Mouse (Mus musculus): ENCODE measurements at regions not wholly inside any gene's neighbourhood (a gene's known extent, or its start where the extent isn't known, plus 50 kb on each side); places are given as distances from the start of the nearest gene placed in this dataset.
"Not testable (repeated sequence)": the region's sequence is repeated elsewhere in the genome, so short reads cannot be mapped to it uniquely, and the experiment has no call there.

DNA sequence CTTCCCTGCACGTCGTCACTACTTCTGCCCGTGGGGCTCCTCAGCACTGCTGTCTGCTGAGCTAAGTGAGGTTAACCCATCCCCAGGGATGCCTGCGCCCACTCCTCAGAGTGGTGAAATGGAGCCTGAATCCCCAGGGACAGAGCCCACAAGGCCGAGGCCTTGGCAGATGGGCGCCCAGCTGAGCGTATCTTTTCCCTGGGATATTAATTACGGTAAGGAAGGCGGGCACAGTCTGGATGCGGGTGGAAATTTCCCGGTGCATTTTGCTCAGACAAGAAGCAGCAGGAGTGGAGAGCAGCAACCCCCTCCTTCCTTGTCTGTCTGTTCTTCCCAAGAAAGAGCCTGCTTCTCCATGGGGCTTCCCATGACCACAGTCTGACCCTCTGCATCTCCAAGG, 408.7 kb downstream of the Ptpru start:
- no peak for ATAC-seq (replicated peaks; ENCODE audit: insufficient number of reproducible peaks, low FRiP score, low TSS enrichment, poor library complexity, severe bottlenecking)

DNA sequence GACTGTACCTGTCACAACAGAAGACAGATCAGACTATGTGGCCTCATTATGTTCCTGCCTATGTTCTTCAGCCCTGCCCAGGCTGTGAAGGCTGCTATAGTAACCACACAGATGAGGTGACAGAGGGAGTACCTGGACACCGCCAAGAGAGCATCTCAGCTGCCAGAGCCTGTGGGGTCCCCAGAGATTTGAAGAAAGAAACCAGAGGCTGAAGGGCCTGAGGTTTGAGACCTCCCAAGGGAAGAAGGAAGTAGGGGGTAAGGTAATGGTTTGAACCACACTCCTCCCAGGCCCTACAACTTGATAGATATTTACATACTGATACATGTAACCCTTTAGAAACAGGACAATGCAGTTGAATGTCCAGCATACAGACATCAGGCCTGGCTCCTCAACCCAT, 407.7 kb downstream of the Ptpru start:
- ATAC-seq (replicated peaks; ENCODE audit: insufficient number of reproducible peaks, low FRiP score, low TSS enrichment, poor library complexity, severe bottlenecking), result no peak

- no peak for ATAC-seq (replicated peaks; ENCODE audit: insufficient number of reproducible peaks, low FRiP score, low TSS enrichment, poor library complexity, severe bottlenecking)
Measured at GRCm38 (mm10) chr4:131431188-131431587, 406.9 kb downstream of the Ptpru start.

DNA sequence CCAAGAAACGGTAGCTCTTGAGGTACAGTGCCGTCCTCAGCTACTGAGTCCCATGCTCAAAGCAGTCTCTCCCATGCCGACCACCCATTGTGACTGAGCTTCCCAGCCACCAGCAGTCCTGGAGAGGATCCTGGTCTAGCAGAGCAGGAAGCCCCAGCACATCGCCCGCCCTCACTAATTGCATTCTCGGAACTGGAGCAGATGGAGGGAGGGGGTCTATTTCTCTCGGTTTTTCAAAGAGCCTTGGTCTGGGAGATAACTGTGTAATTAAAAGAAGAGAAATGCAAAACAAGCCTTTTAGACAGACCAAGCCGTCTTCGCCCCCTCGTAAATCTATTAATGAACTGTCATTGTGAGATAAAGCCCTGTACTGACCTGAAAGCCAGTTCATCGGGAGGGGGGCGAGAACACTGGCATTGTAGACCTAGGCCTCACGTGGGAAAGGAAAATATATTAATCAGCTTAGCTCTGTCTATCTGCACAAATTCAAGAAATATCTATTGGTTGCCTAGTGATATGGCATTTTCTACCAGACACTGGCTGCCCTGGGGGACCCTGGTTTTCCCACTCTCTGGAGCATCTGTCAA, 405.4 kb downstream of the Ptpru start:
- no peak for ATAC-seq (replicated peaks; ENCODE audit: insufficient number of reproducible peaks, low FRiP score, low TSS enrichment, poor library complexity, severe bottlenecking)

DNA sequence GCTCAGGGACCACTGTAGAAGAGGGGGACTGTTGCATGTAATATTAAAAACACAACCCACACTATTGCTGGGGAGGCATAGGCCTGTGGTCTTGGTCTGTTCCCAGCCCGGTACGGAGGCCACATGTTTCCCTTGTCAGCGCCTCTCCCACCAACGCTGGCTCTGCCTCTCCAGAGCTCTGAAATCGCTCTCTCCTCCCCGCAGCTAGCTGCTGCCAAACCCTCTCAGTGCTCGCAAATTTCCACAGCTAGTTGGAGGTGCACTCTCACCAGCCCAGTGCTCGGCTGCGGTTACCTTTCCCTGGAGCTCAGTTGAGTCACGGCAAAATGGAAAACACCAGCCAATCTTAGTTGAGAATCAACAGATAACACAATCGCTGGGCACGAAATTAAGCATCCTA, 402.9 kb downstream of the Ptpru start:
- ATAC-seq (replicated peaks; ENCODE audit: insufficient number of reproducible peaks, low FRiP score, low TSS enrichment, poor library complexity, severe bottlenecking), result no peak

- no peak for ATAC-seq (replicated peaks; ENCODE audit: insufficient number of reproducible peaks, low FRiP score, low TSS enrichment, poor library complexity, severe bottlenecking)
Measured at GRCm38 (mm10) chr4:131438403-131438802, 399.7 kb downstream of the Ptpru start.

- no peak for ATAC-seq (replicated peaks; ENCODE audit: insufficient number of reproducible peaks, low FRiP score, low TSS enrichment, poor library complexity, severe bottlenecking)
Measured at GRCm38 (mm10) chr4:131438883-131439282, 399.2 kb downstream of the Ptpru start.

DNA sequence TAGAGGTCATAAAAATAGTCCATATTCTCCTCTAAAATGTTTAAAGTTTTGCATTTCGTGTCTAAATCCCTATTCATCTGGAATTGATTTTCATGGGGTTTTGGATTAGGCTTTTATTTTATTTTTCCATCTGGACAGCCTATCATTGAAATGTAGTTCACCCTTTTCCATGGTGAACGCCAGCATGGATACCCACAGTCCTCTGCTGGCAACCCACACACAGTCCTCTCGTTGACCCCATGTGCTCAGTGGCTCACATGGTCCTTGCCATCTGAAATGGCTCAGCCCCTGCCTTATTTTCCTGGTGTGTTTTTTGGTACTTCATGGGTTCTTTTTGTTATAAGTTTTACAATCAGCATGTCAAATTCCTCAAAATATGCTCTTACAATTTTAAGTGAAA, 397.2 kb downstream of the Ptpru start:
- ATAC-seq (replicated peaks; ENCODE audit: insufficient number of reproducible peaks, low FRiP score, low TSS enrichment, poor library complexity, severe bottlenecking), result no peak

DNA sequence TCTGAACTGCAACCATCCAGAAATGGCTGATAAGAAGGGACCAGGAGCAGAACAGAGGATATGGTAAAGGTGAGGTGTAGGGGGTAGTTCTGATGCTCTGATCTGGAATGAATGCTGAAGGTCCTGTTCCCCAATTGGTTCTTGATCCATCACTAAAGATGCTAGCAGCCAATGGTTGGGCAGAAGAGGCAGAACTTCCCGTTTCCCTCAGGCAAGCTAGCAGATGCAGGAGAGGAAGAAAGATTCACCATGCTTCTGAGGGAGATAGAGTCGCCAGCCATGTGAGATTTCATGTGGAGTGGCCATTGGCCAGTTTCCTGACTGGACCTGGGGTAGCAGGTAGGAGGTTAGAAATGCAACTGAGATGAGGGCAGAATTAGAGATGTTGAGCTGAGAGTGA, 394.6 kb downstream of the Ptpru start:
- no peak for ATAC-seq (replicated peaks; ENCODE audit: insufficient number of reproducible peaks, low FRiP score, low TSS enrichment, poor library complexity, severe bottlenecking)

DNA sequence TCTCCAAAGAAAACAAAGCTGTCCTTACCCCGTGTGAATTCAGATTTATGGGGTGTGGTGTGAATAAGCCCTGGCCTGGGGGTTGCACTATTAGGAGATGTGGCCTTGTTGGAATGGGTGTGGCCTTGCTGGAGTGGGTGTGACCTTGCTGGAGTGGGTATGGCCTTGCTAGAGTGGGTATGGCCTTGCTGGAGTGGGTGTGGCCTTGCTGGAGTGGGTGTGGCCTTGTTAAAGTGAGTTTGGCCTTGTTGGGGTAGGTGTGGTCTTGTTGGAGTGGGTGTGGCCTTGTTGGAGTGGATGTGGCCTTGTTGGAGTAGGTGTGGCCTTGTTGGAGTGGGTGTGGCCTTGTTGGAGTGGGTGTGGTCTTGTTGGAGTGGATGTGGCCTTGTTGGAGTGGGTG, 387.8 kb downstream of the Ptpru start:
- ATAC-seq (replicated peaks; ENCODE audit: insufficient number of reproducible peaks, low FRiP score, low TSS enrichment, poor library complexity, severe bottlenecking), result not testable (repeated sequence)

DNA sequence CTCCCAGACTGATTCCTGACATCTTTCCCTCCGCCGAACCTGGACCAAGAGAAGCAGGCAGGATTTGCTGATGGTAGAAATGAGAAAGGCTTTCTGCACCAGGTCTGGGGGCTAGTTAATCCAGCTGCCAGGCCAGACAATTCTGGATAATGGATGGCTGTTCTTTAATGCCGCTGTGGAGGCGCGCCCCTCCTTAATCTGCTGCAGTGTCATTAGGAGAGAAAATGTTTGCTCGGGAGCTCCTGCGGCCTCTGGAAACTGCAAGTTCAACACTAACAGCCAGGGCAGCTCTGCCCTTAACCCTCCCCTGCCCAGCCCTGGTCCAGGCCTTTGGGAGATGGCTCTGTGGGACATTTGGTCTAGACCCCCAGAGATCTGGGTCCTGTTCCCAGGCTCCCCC, 380.5 kb downstream of the Ptpru start:
- ATAC-seq (replicated peaks; ENCODE audit: insufficient number of reproducible peaks, low FRiP score, low TSS enrichment, poor library complexity, severe bottlenecking), result no peak

- no peak for ATAC-seq (replicated peaks; ENCODE audit: insufficient number of reproducible peaks, low FRiP score, low TSS enrichment, poor library complexity, severe bottlenecking)
Measured at GRCm38 (mm10) chr4:131459746-131460145, 378.3 kb downstream of the Ptpru start.

- ATAC-seq (replicated peaks; ENCODE audit: insufficient number of reproducible peaks, low FRiP score, low TSS enrichment, poor library complexity, severe bottlenecking), result no peak
Measured at GRCm38 (mm10) chr4:131461312-131461711, 376.8 kb downstream of the Ptpru start.

- no peak for ATAC-seq (replicated peaks; ENCODE audit: insufficient number of reproducible peaks, low FRiP score, low TSS enrichment, poor library complexity, severe bottlenecking)
Measured at GRCm38 (mm10) chr4:131461728-131462127, 376.4 kb downstream of the Ptpru start.

GRCm38 (mm10) chr4:131475023-131475422, 363.1 kb downstream of the Ptpru start:
- no peak for ATAC-seq (replicated peaks; ENCODE audit: insufficient number of reproducible peaks, low FRiP score, low TSS enrichment, poor library complexity, severe bottlenecking)

DNA sequence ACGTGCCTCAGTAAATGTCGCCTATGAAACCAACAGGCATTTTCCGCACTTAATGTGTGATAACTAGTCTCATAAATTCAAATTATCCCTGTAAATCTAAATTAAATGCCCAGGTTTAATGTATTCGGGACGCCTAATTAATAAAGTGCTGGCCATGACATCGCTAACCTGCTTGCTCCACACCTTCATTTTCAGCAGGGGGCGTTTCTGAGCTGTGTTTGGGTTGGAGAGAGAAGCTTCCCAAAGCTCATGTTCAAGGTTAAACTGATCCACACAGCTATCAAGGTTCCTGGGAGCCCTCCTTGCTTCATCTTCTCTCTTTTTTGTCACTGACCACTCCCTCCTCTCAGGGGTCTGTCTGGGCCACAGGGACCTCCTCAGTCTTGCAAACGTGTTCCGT, 359.2 kb downstream of the Ptpru start:
- no peak for ATAC-seq (replicated peaks; ENCODE audit: insufficient number of reproducible peaks, low FRiP score, low TSS enrichment, poor library complexity, severe bottlenecking)

DNA sequence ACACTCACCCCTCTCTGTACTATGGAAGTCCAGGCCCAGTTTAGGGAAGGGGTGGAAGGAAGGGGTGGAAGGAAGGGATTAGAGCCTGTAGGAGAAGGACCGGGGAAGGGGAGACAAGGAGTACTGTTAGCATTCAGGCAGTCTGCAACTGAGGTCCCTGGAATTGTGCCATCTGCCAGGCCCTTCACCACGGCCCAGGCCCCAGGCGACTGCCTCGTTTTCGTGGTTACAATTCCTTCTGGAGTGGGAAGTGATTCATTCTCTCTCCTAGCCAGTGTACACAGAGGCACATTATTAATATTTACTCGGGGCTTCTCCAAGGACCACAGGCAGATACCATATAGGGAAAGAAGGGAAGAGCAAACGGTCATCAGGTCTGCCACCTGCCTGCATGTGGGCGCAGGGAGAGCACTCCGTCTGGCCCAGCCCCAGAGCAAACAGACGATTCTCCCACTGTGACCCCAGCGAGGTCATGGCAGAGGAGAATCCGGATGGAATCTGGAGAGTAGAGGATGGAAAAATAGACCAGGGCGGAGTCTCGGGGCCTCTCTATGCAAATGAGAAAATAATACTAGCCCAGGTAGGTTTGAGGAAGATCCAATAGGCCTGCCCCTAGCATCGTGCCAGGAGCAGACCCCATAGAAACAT, 354.0 kb downstream of the Ptpru start:
- ATAC-seq (replicated peaks; ENCODE audit: insufficient number of reproducible peaks, low FRiP score, low TSS enrichment, poor library complexity, severe bottlenecking), result no peak

DNA sequence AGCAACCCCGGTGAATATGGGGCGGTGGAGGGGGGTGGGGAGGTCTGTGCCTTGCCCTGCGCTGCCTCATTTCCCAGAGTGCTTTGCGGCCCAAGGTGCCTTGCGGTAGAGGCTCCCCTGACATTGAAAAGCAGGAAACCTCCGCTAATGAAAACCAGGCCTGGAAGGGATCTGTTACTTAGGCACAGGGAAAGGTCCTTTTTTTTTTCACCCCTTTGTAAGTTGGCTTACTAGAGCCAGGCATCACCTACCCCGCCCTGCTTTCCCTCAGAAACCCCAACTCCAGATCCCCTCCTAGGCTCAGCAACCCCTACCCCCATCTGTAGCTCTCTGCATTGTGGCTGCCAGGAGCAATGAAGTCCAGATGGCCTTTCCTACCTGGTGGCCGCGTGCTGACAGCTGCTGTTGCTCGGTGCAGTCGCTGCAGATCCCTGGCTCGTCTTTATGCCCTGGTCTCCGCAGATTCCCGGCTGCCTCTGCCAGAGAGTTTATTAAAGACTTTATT, 353.4 kb downstream of the Ptpru start:
- no peak for ATAC-seq (replicated peaks; ENCODE audit: insufficient number of reproducible peaks, low FRiP score, low TSS enrichment, poor library complexity, severe bottlenecking)

DNA sequence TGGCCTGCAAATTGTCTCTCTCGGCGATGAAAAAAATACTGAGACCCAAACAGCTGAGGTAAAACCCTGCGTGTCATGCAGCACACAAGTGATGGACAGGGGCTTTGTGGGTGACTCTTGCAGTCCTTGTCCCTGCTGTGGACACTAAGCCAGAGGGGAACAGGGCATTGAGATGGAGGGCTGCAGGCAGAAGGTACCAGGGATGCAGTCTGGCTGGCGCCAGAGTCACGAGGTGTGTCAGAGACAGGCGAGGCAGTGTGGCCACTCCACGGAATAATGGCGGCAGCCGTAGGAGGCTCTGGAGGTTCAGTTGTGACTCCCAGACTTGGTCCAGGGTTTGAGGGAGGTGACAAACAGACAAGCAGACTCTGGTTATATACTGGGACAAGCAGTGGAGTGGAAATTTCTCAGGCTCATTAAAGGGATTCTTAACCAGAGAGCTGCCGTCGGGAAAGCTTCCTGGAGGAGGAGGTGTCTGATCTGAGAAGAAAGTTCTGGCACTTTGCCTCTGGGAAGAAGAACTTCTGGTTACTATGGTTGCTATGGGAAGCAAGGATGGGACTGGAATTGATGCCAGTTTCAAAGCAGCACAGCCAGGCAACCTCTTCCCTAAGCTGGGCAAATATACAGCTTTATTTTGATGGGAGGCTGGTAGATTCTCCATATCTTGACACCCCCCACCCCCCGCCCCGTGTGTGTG, 352.8 kb downstream of the Ptpru start:
- ATAC-seq (replicated peaks; ENCODE audit: insufficient number of reproducible peaks, low FRiP score, low TSS enrichment, poor library complexity, severe bottlenecking), result no peak

DNA sequence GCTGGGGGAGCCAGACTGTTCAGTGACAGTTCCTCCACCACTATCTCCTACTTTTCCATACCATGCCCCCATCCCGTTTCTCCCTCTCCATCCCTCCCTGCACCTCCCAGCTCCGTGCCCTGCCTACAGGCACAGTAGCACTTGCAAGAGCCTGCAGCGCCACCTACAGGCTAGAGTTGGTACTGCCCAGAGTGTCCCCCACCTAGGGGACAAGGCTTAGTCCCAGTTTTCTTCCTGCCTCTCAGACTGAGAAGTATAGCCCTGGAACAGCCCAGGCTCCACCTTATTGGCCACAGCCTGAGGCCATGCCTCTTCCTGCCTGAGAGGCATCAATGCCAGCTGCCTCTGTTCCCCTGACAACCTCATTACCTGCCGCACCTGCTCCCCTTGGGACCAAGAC, 351.3 kb downstream of the Ptpru start:
- ATAC-seq (replicated peaks; ENCODE audit: insufficient number of reproducible peaks, low FRiP score, low TSS enrichment, poor library complexity, severe bottlenecking), result no peak
